Mouse (Mus musculus): ENCODE measurements around the gene Prkd1. TPM values are rescaled to one million over a fixed set of nuclear protein-coding genes. Genes with fewer than 3 reads are reported as not detected.

The Prkd1 gene
- not detected in 4 replicates for total RNA-seq (2023)

DNA sequence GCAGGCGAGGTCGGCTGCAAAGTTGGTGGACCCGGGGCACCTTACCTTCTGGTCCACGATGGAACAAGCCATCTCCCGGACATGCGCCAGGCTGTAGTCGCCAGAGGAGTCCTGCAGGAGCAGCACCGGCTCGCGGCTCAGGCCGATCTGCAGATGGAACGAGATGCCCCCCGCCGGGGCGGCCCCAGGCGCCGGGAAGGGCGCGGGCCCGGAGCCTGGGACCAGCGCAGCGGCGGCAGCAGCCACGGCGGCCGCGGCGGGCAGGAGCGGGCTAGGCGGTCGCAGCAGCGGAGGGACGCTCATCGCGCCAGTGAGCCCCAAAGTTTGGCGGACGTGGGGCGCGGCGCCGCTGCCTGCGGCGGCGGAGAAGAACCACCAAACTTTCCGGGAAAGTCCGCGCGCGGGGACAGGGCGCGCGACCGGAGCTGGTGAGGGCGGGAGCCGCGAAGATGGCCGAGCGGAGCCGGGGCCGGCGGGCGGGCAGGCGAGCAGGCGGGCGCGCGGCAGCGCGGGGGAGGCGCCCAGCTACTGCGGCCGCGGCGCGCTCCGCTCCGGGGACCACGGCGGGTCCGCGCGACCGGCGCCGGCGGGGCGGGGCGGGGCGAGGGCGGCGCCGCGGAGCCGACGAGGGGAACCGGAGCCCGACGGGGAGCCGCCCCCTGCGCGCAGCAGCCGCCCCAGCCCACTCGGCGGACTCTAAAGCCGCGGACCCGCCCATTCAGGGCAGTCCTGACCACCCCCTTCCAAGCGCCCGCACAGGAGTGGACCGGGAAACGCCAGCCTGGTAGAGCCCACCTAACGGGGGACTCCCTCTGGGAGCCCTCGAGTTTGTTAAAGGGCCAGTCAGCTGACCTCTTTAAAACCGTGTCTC is at the start of gene Prkd1:
Gene Prkd1 (minus strand): TSS at position 428 of the 871 bp plus-strand sequence.

All from B cell, adult 62 days (primary cell).